Mouse (Mus musculus) CH12F3 (cell line): Measurements from ENCODE around the gene Zfp362.

Experiments
- in situ Hi-C: fragments of 300-500 bp; cut with MboI; formaldehyde crosslinking; loops from 2 replicates; pipeline ENCODE4 v1.14.3; 2020; ENCODE audit warnings: low sequenced_read_pairs

The Zfp362 gene

GRCm38 (mm10) chr4:128806043-128806826 lies at the start of gene Zfp362:
Gene Zfp362 (minus strand): TSS chr4:128806045.
- in situ Hi-C loops = no loop called here

GRCm38 (mm10) chr4:128855613-128856040 lies 49.8 kb upstream of the Zfp362 start:
- in situ Hi-C loops = no loop called here

- in situ Hi-C loops = no loop called here
Measured at GRCm38 (mm10) chr4:128853117-128853516, 47.3 kb upstream of the Zfp362 start.

- in situ Hi-C loops = no loop called here
Measured at GRCm38 (mm10) chr4:128852266-128852887, 46.5 kb upstream of the Zfp362 start.

- in situ Hi-C loops = no loop called here
Measured at GRCm38 (mm10) chr4:128849686-128850085, 43.8 kb upstream of the Zfp362 start.

GRCm38 (mm10) chr4:128848961-128849360 lies 43.1 kb upstream of the Zfp362 start:
- in situ Hi-C loops = no loop called here

GRCm38 (mm10) chr4:128845367-128845973 lies 39.6 kb upstream of the Zfp362 start:
- in situ Hi-C loops = no loop called here

GRCm38 (mm10) chr4:128844566-128844965 lies 38.7 kb upstream of the Zfp362 start:
- in situ Hi-C loops = no loop called here

- in situ Hi-C loops = no loop called here
Measured at GRCm38 (mm10) chr4:128841259-128841658, 35.4 kb upstream of the Zfp362 start.

- in situ Hi-C loops = no loop called here
Measured at GRCm38 (mm10) chr4:128839811-128840738, 34.2 kb upstream of the Zfp362 start.

GRCm38 (mm10) chr4:128838202-128838601 lies 32.4 kb upstream of the Zfp362 start:
- in situ Hi-C loops = no loop called here

- in situ Hi-C loops = no loop called here
Measured at GRCm38 (mm10) chr4:128824131-128824530, 18.3 kb upstream of the Zfp362 start.

- in situ Hi-C loops = no loop called here
Measured at GRCm38 (mm10) chr4:128820568-128820967, 14.7 kb upstream of the Zfp362 start.

GRCm38 (mm10) chr4:128817011-128817410 lies 11.2 kb upstream of the Zfp362 start:
- in situ Hi-C loops = no loop called here

- in situ Hi-C loops = no loop called here
Measured at GRCm38 (mm10) chr4:128811382-128812056, 5.7 kb upstream of the Zfp362 start.

- in situ Hi-C loops = no loop called here
Measured at GRCm38 (mm10) chr4:128806827-128807179, 958 bp upstream of the Zfp362 start.

GRCm38 (mm10) chr4:128805150-128806042 lies 449 bp downstream of the Zfp362 start:
- in situ Hi-C loops = no loop called here

- in situ Hi-C loops = no loop called here
Measured at GRCm38 (mm10) chr4:128804426-128805149, 1.3 kb downstream of the Zfp362 start.

GRCm38 (mm10) chr4:128803569-128803968 lies 2.3 kb downstream of the Zfp362 start:
- in situ Hi-C loops = no loop called here
